Mouse (Mus musculus) gastrocnemius, adult 8-10 months (tissue): ENCODE measurements around the gene Th. TPM values are rescaled to one million over a fixed set of nuclear protein-coding genes. Genes with fewer than 3 reads are reported as not detected.

ENCODE experiments used
- DNase-seq, 2 experiments: peaks; one replicate each; pipeline ENCODE4 v3.0.0; 2022; ENCODE audit warnings: low spot score in 2 of 2
- total RNA-seq, 4 experiments: library from RNA; stranded (reverse); gene quantifications; 2 replicates each; pipeline ENCODE4 v1.2.4; 2022

The Th gene
- total RNA-seq, 4 experiments from 2014 or later: 0.31 TPM; not detected in 3

DNA sequence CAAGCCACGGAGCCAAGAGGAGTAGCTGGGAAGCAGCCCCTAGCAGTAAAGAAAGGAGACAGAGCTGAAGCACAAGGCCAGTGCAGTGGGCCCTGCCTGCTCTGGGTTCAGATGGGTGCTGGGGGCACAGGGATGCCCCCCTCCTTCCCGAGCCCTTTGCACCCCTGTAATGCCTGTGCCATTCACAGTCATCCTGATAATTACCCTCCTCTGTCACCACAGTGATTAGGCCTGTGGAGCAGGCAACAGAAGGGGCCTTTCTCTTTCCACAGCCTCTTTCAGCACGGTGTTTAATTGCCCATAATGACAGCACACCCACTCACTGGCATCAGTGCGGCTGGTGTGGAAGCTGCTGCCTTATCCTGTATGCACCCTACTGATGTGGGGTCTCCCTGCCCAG lies 28.0 kb downstream of the Th start:
- DNase-seq: no peak

DNA sequence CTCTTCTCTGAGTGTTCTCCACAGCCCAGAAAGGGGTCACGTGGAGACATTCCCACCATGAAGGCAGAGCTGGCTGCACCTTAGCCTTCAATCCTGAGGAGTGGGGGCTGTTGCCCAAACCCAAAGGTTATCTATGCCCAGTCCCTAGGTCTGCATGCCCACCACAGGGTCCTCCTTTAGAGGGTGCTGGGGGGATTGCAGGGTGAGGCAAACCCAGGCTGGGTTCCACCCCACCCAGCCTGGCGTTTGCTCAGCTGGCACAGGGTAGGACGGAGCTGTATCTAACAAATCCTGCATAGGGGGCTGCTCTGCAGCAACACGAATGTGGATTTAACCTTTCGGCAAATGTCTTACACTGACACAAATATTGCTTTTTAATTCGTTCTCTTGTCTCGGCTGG lies 29.2 kb downstream of the Th start:
- no peak for DNase-seq

DNA sequence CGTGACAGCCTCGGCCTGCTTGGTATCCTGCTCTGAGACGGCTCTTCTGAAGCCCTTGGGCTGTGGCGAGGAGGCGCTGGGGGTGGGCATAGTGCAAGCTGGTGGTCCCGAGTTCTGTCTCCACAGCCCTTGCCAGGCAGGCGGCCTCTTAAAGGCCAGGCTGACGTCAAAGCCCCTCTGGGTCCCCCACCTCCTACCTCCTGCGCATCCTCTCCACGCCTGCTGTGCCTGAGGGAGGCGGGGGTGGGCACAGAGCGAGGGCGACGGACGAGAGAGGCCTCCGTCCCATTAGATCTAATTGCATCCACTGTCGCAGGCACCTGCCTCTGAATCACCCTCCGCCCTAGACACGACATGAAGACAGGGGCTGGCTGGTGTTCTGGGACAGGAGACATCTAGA lies 31.1 kb downstream of the Th start:
- no peak for DNase-seq

DNA sequence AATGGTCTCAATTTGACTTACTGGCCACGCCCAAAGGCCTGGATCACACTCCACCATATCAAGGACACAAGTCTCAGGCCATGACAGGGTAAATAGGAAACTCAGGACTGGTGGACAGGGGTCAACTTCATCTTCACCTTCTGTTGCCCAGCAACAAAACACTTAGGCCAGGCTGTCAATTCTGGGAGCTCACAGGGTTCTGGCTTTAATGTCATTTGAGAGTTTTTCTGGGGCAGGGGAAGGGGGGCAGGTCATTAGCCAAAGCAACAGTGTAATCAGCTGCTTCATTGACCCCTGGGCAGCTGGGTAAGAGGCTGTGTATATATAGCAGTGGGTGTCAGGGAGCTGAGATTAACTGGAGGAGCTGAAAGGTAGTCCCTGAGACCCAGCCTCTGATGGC lies 33.5 kb downstream of the Th start:
- DNase-seq: peak in 1 of 2 experiments; percentile 1

DNA sequence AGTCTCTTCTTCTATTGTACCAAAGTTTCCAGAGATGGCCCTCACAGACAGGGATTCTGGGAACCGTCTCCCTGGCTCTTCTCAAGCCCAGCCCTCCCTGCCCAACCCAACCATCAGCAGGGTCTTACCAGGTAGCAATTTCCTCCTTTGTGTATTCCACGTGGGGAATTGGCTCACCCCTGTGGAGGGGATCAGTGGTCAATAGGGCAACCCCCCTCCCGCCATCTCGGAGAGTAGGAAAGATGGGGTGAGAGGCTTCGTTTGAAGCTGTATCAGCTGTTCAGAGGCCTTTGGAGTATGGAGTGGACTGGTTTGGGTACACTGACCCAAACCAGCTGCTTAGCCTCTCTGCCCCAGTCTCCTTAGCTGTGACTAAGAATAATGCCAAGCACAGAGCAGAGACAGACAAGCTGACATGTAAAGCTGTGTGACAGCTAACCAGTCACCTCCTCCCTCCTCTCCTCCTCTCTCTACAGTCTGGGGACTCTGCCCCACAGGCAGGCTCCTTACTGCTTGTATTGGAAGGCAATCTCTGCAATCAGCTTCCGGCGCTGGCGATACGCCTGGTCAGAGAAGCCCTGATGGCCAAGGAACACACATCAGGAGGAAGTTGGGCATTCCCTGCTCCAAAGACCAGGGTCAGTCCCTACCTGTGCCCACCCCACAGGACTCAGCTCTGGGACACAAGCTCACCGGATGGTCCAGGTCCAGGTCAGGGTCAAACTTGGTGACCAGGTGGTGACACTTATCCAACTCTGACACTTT lies 34.8 kb downstream of the Th start:
- DNase-seq: peak in 1 of 2 experiments; percentile 1

DNA sequence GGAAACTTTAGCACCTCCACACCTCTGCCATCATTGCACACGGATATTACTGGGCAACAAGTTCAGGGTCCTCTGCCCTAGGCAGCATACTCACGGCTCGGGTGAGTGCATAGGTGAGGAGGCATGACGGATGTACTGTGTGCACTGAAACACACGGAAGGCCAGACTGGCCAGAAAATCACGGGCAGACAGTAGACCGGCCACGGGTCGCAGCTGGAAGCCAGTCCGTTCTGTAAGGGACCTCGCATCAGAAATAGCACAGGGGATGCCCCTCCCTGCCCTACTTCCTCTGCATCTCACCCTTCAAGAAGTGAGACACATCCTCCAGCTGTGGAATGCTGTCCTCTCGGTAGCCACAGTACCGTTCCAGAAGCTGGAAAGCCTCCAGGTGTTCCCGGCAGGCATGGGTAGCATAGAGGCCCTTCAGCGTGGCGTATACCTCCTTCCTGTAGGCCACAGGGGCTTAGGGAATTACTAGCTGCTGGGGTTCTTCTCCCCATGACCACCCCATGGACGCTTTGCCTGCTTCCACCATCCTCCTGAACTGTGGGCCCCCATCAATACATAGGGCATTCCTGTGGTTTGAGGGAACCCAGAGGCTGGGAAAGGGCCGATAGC lies 35.6 kb downstream of the Th start:
- peak in 1 of 2 experiments; percentile 2 for DNase-seq

DNA sequence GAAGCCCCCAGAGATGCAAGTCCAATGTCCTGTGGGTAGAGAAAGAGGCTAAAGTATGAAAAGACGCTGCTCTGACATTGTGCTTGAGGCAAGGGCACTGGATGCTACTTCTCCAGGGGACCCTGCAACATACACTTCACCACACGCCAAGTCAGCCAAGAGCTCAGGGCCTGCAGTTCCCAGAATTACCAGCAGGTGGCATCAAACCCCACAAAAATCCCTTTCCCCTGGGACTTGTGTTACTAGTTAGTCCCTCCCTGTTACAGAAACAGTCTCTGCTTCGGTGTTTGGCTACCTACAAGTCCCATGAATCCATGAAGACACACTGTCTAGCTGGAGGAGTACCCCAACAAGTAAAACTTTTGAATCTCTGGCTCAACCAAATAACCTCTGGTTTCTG lies 36.3 kb downstream of the Th start:
- DNase-seq: peak; percentile 55 to 56

DNA sequence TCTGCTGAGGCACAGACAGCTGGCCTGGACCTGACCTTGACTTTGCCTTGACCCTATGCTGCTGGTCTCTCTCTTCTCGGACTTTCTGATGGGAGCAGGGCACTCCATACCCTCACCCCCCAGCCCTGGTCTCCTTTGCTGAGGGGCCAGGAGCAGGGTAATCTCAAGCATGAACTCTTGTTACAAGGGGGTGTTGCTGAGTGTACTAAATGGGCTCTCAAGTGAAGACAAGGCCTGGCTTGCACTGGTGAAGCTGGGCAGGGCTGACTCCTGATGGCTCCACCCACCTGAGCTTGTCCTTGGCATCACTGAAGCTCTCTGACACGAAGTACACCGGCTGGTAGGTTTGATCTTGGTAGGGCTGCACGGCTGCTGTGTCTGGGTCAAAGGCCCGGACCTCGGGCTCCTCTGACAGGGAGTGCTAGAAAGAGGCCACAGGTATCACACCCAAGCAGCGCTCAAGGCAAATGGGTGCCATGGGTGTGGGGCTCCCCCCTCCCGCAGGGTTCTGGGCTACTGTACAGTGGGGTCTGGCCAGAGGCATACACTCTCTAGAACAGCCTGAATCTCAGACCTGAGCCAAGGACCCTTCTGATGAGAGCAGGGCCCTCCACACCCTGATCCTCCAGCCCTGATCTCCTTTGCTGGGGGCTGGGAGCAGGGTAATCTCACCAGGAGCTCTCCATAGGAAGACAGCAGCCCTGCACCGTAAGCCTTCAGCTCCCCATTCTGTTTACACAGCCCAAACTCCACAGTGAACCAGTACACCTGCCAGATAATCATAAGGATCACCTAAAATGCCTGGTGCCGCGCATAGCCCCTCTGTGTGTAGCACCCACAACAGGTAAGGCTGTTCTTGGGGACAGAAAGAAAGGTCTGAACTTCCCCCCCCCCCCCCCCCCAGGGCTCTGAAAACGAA lies 36.9 kb downstream of the Th start:
- no peak for DNase-seq

DNA sequence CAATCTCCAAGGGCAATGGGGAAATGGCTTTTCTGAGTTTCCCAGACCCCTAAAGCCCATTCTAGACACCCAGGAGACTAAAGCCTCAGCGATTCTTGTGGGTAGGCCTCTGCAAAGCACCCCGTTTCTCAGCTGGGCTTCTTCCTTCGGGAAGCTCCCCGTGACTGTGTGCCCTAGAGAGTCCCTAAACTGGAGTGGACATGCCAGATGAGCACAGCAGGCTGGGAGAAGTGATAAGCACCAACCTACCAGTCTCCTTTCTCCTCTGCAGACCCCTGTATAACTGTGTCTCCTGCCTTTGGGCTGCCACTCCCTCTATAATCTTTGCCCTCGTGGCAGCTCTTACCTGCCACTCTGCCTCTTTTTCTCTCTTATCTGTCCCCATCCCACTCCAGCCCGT lies 37.6 kb downstream of the Th start:
- DNase-seq: no peak

DNA sequence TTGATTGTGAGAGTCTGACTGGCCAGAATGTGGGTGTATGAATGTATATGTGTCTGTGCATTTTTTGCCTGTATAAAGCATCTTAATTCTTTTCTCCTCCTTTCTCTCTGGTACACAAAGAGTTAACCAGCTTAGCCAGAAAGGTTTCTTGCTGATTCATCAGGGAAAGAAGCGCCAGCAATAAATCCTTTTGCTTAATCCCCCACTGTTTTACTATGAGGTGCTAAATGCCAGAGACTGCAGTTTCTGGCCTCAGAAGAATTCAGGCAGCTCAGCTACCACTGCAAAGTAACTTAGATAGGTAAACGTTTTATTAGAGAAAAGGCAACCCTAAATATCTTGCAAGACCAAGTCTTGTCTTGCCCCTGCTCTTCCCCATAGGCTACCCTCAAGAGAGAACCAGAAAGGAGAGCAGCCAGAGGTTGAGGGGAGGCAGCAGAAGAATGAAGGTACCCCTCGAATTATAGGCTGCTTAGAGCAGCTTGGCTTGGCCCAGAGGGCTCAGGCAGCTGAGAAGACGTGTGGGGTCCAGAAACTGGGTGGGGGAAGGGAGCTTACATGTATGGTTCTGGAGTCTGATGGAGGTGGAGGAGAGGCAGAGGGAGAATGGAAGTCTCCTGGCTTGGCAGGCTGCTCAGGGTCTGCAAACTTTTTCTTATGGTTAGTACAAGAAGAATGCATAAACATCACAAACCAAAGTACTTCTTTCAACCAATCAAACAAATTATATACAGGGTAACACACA lies 61.3 kb downstream of the Th start:
- no peak for DNase-seq

DNA sequence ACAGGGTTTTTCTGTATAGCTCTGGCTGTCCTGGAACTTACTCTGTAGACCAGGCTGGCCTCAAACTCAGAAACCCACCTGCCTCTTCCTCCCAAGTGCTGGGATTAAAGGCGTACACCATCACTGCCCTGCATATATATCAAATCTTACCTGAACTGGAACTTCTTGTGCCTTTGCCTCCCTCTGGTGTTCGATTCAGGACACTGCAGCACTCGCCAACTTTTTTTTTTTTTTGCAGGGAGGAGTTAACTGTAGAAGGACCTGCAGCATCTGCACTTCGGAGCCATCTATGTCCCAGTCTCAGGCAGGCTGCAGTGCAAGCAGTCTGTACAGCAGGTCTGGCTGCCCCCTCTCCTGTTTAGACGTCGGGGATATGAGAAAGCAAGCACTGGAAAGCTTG lies 80.2 kb downstream of the Th start:
- DNase-seq: no peak

Other genes with a start within 250 kb of the Th start
- not detected for gene Ins2, start 187.7 kb downstream of the Th start, total RNA-seq
- not detected for gene Ascl2, start 38.1 kb upstream of the Th start, total RNA-seq
- gene Tspan32, start 73.9 kb upstream of the Th start, total RNA-seq: under 1 TPM in 2 of 4 experiments, not detected in 2; 0.27 to 0.56 TPM
- 100 to 1,000 TPM in 1 of 4 experiments, 10 to 100 TPM in 3; 85.0 to 103 (median 88.3) TPM for gene Cd81, start 121.6 kb upstream of the Th start, total RNA-seq
- gene Tssc4, start 138.1 kb upstream of the Th start, total RNA-seq: 1 to 10 TPM; 7.1 to 8.3 (median 7.6) TPM
- gene Trpm5, start 163.5 kb upstream of the Th start, total RNA-seq: not detected
- gene Kcnq1, start 175.2 kb upstream of the Th start, total RNA-seq: under 1 TPM; 0.20 to 0.48 (median 0.34) TPM